Mouse (Mus musculus) hindbrain, embryonic 10.5 days (tissue): Measurements from ENCODE around the gene Fabp2. TPM values are rescaled to one million over a fixed set of nuclear protein-coding genes. Genes with fewer than 3 reads are reported as not detected.

Experiments used
- DNase-seq: peaks from one replicate; pipeline ENCODE4 v3.0.0-alpha.2; 2017; ENCODE audit warnings: low spot score
- H3K27ac ChIP-seq: fragments of 300-500 bp; sonication (generic); 2 replicates; pipeline ENCODE4 v1.5.1; 2016; ENCODE audit warnings: mild to moderate bottlenecking, moderate library complexity
- H3K27me3 ChIP-seq: fragments of 300-500 bp; sonication (generic); 2 replicates; pipeline ENCODE4 v1.6.1; 2016; ENCODE audit warnings: mild to moderate bottlenecking; ENCODE audit not compliant: poor library complexity, insufficient read depth, severe bottlenecking
- H3K36me3 ChIP-seq: fragments of 300-500 bp; sonication (generic); 2 replicates; pipeline ENCODE4 v1.6.1; 2016; ENCODE audit warnings: mild to moderate bottlenecking, moderate library complexity
- H3K4me1 ChIP-seq: fragments of 300-500 bp; sonication (generic); replicated peaks from 2 replicates; pipeline ENCODE4 v1.6.1; 2016; ENCODE audit warnings: mild to moderate bottlenecking
- H3K4me3 ChIP-seq: fragments of 300-500 bp; sonication (generic); 2 replicates; pipeline ENCODE4 v1.5.1; 2016; ENCODE audit warnings: mild to moderate bottlenecking, moderate library complexity
- H3K9me3 ChIP-seq: fragments of 300-500 bp; sonication (generic); 2 replicates; pipeline ENCODE4 v1.6.1; 2016; ENCODE audit warnings: mild to moderate bottlenecking, moderate library complexity
- WGBS: fragments of 180-500 bp; shearing (Covaris S2); methylation state at CpG from one replicate; pipeline ENCODE4 v1.1.7; 2016; 5-methylcytosine and 5-hydroxymethylcytosine counted together
- polyA plus RNA-seq: library from polyadenylated mRNA; unstranded; fragments of >200 nt; fragmentation: Nextera tagmentation; extraction: Ambion mirVana; gene quantifications from 2 replicates; pipeline ENCODE4 v1.2.1, GENCODE M21; 2016

The Fabp2 gene
- polyA plus RNA-seq, 1 experiment from 2014 or later = not detected

DNA sequence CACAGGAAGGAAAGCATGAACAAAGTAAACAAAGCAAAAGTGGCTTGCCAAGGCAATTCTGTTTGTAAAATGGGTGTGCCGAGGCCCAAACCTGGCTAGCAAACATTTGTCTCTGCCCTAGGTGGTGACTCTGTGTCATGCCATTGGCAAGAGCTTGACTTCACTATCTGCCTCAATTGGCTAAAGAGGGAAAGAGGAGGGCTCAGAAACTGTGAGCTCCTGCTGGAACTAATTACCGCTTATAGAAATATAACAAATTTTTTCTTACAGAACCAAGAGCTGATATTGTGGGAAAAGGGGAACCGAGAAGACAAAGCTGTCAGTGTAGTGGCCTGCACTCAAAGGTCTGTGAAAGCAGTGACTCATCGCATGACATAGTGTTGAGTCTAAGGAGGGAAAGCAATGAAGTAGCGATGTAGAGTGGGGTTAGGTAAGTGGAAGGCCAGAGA is 6.5 kb upstream of the Fabp2 start:
- no peaks in the 10 kb centered on the region for H3K36me3 ChIP-seq
- DNase-seq = no peak
- H3K27me3 ChIP-seq = no peaks in the 10 kb centered on the region
- WGBS = 89% methylated on average over 5 of the region's 5 CpGs
- H3K27ac ChIP-seq = no peak overlapping the region
- no peaks in the 10 kb centered on the region for H3K4me1 ChIP-seq
- no peak overlapping the region for H3K4me3 ChIP-seq
- no peaks in the 10 kb centered on the region for H3K9me3 ChIP-seq

DNA sequence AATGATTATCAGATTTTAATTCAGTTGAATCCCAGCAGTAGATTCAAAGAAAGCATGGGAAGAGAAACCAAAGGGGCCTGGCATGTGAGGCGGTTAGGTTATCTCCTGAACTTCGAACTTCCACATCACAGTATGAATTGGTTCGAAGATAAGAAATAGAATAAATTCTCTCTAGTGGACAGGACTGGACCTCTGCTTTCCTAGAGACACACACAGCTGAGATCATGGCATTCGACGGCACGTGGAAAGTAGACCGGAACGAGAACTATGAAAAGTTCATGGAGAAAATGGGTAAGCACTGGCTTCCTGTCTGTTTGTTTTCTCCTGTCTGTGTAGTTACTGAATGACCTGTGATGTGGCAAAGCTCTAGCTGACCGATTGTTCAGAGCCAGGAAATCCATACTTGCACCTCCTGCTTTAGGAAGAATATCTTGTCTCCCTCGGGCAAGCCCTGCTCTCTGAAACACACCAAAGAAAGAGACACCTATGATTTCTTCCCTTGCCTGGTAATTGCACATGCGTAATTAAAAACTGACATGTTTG is 388 bp downstream of the Fabp2 start:
- H3K4me3 ChIP-seq = no peak overlapping the region
- no peaks in the 10 kb centered on the region for H3K36me3 ChIP-seq
- no peak for DNase-seq
- H3K27me3 ChIP-seq = no peaks in the 10 kb centered on the region
- H3K4me1 ChIP-seq = no peaks in the 10 kb centered on the region
- WGBS = 88% methylated on average over 11 of the region's 11 CpGs
- H3K9me3 ChIP-seq = no peaks in the 10 kb centered on the region
- H3K27ac ChIP-seq = no peak overlapping the region

DNA sequence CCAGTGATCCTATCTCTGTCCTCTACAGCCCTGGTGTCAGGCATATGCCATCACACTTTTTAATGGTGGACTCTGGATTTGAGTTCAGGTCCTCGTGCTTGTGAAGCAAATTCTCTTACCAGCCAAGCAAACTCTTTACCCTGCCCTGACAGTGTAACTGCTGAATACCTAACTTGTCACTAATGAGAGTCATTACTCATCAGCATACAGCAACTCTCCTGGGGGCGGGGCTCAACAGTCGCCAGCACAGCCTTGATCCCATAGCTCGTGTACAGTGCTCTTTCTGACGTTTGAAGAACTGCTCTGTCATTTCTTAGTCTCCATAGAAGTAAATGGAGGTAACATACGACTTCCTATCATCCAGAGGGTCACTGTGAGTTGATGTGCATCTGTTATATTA is 3.4 kb downstream of the Fabp2 start:
- Histone ChIP-seq H3K4me1 (no peaks in the 10 kb centered on the region), H3K27me3 (no peaks in the 10 kb centered on the region), H3K4me3 (no peak overlapping the region), H3K27ac (no peak overlapping the region), H3K9me3 (no peaks in the 10 kb centered on the region), H3K36me3 (no peaks in the 10 kb centered on the region)
- no peak for DNase-seq
- 67% methylated on average over 6 of the region's 6 CpGs for WGBS

DNA sequence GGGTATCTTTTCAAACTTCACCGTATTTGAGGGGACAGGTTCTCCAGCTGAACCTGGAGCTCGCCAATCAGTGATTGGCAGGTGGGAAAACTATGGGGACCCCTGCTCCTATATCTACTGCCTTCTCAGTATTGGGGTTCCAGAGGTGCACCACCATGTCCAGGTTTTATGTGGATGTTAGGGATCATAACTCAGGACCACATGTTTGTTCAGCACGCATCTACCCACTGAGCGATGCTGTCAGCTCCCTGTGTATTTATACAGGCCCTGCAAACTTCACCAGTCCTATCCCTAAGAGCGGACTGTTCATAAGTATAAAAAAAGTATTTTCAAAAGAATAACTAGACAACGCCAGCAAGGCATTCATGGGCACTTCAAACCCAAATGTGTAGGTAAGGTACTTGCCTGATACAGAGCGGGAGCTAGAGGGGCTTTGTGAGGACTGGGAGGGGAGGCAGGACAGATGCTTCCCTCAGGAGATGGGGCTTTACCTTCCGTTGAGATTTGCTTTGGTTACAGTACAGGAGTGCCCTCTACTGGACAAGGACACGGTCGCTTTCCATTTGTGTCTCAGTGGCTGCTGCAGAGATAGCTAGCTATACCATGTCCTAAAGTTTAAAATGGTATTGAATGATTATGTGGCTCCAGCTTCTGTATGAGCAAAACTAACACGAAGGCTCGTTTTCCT is 9.0 kb downstream of the Fabp2 start:
- Histone ChIP-seq H3K4me3 (no peak overlapping the region), H3K4me1 (no peaks in the 10 kb centered on the region), H3K27ac (no peak overlapping the region), H3K27me3 (no peaks in the 10 kb centered on the region), H3K9me3 (no peaks in the 10 kb centered on the region), H3K36me3 (no peaks in the 10 kb centered on the region)
- peak; percentile 55 for DNase-seq
- 43% methylated on average over 12 of the region's 12 CpGs for WGBS

DNA sequence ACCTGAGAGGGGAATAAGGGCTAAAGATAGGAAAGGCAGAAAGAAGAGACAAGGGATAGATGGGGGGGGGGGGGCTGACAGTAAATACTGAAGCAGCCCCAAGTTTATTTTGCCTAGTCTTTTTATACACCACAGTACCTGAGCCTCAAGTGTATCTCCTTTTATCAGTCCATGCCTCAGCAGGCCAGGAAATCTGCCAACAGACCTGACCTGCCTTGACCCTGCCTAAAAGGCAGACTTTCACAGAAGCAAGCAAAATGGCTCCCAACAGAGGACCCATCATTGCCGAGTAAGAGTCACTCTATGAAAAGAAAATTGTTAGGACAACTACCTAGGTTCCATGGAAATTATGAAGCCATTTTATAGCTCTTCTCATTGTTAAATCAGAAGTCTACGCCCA is 13.0 kb downstream of the Fabp2 start:
- Histone ChIP-seq H3K9me3 (no peaks in the 10 kb centered on the region), H3K4me3 (no peak overlapping the region), H3K4me1 (no peaks in the 10 kb centered on the region), H3K27me3 (no peaks in the 10 kb centered on the region), H3K36me3 (no peaks in the 10 kb centered on the region), H3K27ac (no peak overlapping the region)
- WGBS = 90% methylated on average over 2 of the region's 2 CpGs
- DNase-seq = no peak

DNA sequence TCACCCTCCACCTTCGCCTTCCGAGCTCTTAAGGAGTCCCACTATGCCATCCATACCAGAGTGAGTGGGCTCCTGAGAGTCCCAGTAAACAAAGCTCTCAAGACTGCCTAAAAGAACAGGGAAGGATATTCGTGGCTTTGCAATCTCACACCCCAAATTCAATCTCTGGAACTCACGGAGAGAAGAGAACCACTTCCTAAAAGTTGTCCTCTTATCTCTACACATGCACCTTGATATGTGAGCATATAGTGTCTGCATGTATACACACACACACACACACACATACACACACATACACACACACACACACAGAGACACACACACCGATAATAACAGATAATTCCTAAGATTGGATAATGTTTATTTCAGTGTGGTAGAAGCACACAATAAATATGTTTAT is 20.6 kb downstream of the Fabp2 start:
- Histone ChIP-seq H3K9me3 (no peaks in the 10 kb centered on the region), H3K27ac (no peak overlapping the region), H3K4me3 (no peak overlapping the region), H3K36me3 (no peaks in the 10 kb centered on the region), H3K27me3 (no peaks in the 10 kb centered on the region), H3K4me1 (no peaks in the 10 kb centered on the region)
- WGBS = 86% methylated on average over 5 of the region's 5 CpGs
- no peak for DNase-seq

DNA sequence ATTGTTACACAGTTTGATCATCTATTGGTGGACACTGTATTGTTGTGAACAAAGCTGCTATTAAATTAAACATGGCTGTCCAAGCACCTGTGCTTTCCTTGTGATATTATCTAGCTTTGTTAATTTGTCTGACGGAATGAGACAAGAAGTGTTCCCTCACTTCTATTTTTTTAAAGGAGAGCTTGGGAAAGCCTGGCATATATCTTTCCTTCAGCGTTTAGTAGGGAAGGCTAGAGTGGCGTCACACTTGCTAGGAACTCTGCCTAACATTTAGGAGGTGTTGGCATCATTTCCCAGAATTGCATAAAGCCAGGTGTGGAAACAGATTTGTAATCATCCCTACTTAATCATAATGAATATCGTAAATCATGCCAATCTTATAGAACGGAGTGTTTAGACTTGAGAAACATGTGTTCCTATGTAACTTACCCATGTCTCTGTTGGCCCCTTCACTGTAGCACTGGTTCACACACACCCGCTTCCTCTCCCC is 21.4 kb downstream of the Fabp2 start:
- WGBS = 93% methylated on average over 6 of the region's 6 CpGs
- Histone ChIP-seq H3K36me3 (no peaks in the 10 kb centered on the region), H3K27ac (no peak overlapping the region), H3K9me3 (no peaks in the 10 kb centered on the region), H3K4me1 (no peaks in the 10 kb centered on the region), H3K4me3 (no peak overlapping the region), H3K27me3 (no peaks in the 10 kb centered on the region)
- DNase-seq = no peak

DNA sequence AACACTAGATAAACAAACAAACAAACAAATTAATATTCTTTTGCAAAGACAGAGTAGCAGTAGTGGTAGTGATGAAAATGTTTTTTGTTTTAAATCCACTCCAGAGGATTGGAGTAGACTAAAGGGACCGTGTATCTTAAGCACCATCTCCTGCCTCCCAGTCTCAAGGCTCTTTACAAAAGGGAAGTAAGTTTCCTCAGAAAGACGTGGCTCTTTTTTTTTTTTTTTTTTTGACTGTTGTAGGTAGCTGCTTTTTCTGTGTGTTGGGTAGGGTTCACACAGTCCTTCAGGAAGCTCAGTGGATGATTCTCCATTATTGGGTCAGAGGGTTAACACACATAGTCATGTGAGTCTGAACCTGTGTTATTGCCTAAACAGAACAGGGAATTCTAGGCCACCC is 23.8 kb downstream of the Fabp2 start:
- DNase-seq = no peak
- Histone ChIP-seq H3K27me3 (no peaks in the 10 kb centered on the region), H3K27ac (no peak overlapping the region), H3K36me3 (no peaks in the 10 kb centered on the region), H3K4me3 (no peak overlapping the region), H3K9me3 (no peaks in the 10 kb centered on the region), H3K4me1 (peaks cover 6% of the 10 kb centered on the region; the same call in 1 of the 2 replicates)
- WGBS = 84% methylated on average over 2 of the region's 2 CpGs

DNA sequence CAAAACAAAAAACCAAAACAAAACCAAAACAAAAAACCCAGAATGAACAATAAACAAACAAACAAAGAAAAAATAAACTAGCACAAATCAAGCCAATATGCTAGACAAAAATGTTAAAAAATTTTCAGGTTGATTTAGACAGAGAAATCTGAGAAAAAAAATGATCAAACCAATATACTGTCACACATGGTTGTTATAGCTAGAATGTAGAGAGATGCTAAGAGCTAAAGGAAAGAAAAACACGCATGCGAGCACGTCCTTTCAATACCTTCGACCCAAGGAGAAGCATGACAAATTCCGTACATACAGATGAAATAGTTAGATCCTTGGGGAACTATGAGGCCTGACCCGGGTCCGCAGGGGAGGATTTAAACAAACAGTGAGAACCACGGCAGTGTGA is 24.4 kb downstream of the Fabp2 start, which contains the start of gene Gm10959:
Gm10959 (minus strand) TSS at position 101 of the 400 bp plus-strand sequence.
- no peaks in the 10 kb centered on the region for H3K27me3 ChIP-seq
- peaks cover 6% of the 10 kb centered on the region; the same call in 1 of the 2 replicates for H3K4me1 ChIP-seq
- H3K4me3 ChIP-seq = no peak within 1 kb of the TSS
- H3K36me3 ChIP-seq = no peaks in the 10 kb centered on the region
- 75% methylated on average over 8 of the region's 8 CpGs for WGBS
- H3K9me3 ChIP-seq = no peaks in the 10 kb centered on the region
- no peak within 1 kb of the TSS for H3K27ac ChIP-seq
- no peak for DNase-seq

DNA sequence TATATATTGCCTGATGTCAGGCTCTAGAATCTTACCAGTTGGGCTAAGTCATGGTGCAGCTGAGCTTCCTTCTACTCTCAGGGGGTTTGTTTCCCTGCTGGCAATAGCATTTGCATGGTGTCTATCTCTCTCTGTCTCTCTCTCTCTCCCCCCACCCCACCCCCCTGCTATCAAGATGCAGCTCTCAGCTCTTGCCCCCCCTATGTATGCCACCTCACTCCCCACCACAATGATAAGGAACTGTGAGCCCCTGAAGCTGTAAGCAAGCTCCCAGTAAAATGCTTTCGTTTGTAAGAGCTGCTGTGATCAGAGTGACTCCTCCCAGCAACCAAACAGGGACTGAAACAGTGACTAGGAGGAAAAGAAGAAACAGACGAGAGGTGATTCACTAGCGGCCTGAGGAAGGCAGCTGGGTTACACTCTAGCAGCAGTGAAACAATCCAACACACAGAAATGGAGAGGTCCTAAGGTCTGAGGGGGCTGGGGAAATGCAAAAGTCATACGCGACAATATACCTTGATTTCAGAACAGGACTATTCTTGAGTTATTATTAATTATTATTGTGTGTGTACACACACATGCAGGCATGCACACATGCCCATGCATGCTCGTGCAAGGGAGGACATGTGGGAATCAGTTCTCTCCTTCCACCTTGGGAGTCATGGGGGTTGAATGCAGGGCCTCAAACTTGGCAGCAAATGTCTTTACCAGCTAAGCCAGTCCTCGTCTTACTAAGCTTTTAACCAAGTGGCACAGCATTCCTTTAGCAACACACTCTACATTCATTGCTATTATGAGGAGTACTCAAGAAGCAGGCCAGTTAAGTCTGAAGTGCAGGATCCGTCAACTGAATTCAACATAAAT is 25.9 kb downstream of the Fabp2 start:
- 66% methylated on average over 8 of the region's 8 CpGs for WGBS
- H3K36me3 ChIP-seq = no peaks in the 10 kb centered on the region
- H3K27me3 ChIP-seq = no peaks in the 10 kb centered on the region
- peaks cover 12% of the 10 kb centered on the region for H3K4me1 ChIP-seq
- H3K27ac ChIP-seq = no peak overlapping the region
- no peak overlapping the region for H3K4me3 ChIP-seq
- no peaks in the 10 kb centered on the region for H3K9me3 ChIP-seq
- DNase-seq = no peak

DNA sequence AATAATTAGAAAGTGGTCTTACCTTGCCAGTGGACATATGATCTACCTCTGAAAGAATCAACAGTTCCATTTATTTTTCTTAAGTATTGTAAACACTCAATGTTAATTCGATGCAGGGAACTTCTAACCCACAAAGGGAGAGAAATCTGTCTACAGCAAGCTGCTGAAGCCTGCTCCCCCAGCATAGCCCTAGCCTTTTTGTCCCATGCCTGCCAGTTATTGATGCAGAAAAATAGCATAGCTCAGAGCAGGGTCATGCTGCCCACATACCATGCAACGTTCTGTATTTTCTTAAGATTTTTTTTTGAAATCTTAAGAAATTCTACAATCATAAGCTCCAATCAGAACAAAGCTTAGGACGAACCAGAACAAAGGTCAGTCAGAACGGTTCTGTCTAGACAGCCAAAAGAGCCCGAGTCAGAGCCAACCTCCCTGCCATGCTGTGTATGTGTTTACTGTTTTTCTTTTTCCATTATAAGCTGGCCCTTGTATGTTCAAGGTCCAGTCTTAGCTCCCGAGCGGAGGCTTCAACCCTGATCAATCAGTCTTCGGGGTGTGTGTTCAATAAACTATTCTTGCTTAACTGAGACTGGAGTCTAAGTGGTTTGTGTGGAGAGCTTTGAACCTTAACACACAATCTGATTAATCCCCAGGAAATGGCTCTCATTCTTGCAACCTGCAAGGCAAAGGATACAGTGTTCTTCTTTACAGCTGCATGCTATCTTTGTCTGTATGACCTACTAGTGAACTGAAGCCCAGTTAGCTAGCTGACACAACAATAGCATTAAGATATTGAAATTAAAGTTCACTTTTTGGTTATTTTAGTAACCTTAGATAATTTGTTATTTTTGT is 27.0 kb downstream of the Fabp2 start:
- no peaks in the 10 kb centered on the region for H3K27me3 ChIP-seq
- WGBS = 87% methylated on average over 8 of the region's 8 CpGs
- no peaks in the 10 kb centered on the region for H3K9me3 ChIP-seq
- no peak overlapping the region for H3K4me3 ChIP-seq
- peaks cover 22% of the 10 kb centered on the region for H3K4me1 ChIP-seq
- H3K36me3 ChIP-seq = peaks cover 7% of the 10 kb centered on the region
- no peak for DNase-seq
- no peak overlapping the region for H3K27ac ChIP-seq

DNA sequence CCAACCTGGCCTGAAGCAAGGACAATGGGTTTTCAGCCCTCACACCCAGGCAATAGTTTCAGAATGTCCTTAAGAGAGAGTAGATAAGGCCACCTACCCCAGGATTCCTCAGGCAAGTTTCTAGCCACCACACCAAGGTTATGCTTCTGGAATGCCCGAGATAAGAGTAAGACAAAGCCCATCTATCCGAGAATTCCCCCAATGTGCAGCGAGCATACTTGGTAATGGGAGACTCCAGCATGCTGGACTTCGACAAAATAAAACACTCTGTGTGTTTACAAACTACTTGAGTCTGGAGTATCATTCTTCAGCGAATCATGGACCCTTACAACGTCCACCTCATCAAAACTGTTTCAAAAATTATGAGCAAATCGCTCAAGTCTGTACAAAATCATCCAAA is 28.3 kb downstream of the Fabp2 start:
- H3K9me3 ChIP-seq = no peaks in the 10 kb centered on the region
- H3K27me3 ChIP-seq = no peaks in the 10 kb centered on the region
- H3K4me3 ChIP-seq = peak overlapping the region; percentile 65
- no peak for DNase-seq
- 70% methylated on average over 7 of the region's 7 CpGs for WGBS
- peaks cover 15% of the 10 kb centered on the region for H3K36me3 ChIP-seq
- peaks cover 22% of the 10 kb centered on the region for H3K4me1 ChIP-seq
- H3K27ac ChIP-seq = no peak overlapping the region
